Mouse (Mus musculus) left cerebral cortex, adult 2 months (tissue): ENCODE data around the gene Cpox. TPM values are rescaled to one million over a fixed set of nuclear protein-coding genes. Genes with fewer than 3 reads are reported as not detected.

Experiments used
- DNase-seq, 2 experiments: peaks; one replicate each; pipeline ENCODE4 v3.0.0; 2021 to 2022; ENCODE audit warnings: low spot score in 2 of 2, mixed read lengths in 1 of 2; ENCODE audit errors: extremely low spot score in 1 of 2
- H3K27ac ChIP-seq: fragments of 200-600 bp; 2 replicates; pipeline ENCODE4 v1.8.1; 2022
- H3K4me3 ChIP-seq: fragments of 200-600 bp; 2 replicates; pipeline ENCODE4 v1.8.1; 2022
- CTCF ChIP-seq: fragments of 200-600 bp; IDR thresholded peaks from 2 replicates; pipeline ENCODE4 v1.8.1; 2022; ENCODE audit warnings: antibody characterized with exemption, mild to moderate bottlenecking, moderate library complexity
- intact Hi-C: fragments of 180-260 bp; cut with DNase I; formaldehyde crosslinking; loops from one replicate; pipeline ENCODE4 v1.15.1; 2025
- total RNA-seq, 2 experiments: library from RNA; stranded (reverse); gene quantifications; 2 replicates each; pipeline ENCODE4 v1.2.3; 2021

The Cpox gene
- total RNA-seq, 2 experiments from 2014 or later = 35.5 to 37.5 TPM

GRCm38 (mm10) chr16:58685548-58686537 is 15.8 kb downstream of the Cpox start:
- no peak for DNase-seq
- H3K27ac ChIP-seq = no peak overlapping the region
- intact Hi-C loops = loop anchor here (5.0 kb wide), 1 partner anchor 716 kb away; no protein-coding TSS in a partner anchor
- no peak for TF ChIP-seq CTCF
- no peak overlapping the region for H3K4me3 ChIP-seq

GRCm38 (mm10) chr16:58688534-58688933 is 18.4 kb downstream of the Cpox start:
- Histone ChIP-seq H3K4me3 (no peak overlapping the region), H3K27ac (no peak overlapping the region)
- intact Hi-C loops = loop anchor here (5.0 kb wide), 1 partner anchor 714 kb away; no protein-coding TSS in a partner anchor
- TF ChIP-seq CTCF = no peak
- DNase-seq = no peak

GRCm38 (mm10) chr16:58689555-58690169 is 19.6 kb downstream of the Cpox start:
- intact Hi-C loops = loop anchor here (5.0 kb wide), 1 partner anchor 713 kb away; no protein-coding TSS in a partner anchor
- no peak overlapping the region for H3K4me3 ChIP-seq
- DNase-seq = no peak
- no peak for TF ChIP-seq CTCF
- H3K27ac ChIP-seq = no peak overlapping the region

GRCm38 (mm10) chr16:58690322-58690732 is 20.2 kb downstream of the Cpox start:
- no peak for TF ChIP-seq CTCF
- H3K27ac ChIP-seq = no peak overlapping the region
- no peak for DNase-seq
- H3K4me3 ChIP-seq = no peak overlapping the region
- intact Hi-C loops = no loop called here

GRCm38 (mm10) chr16:58694091-58694490 is 24.0 kb downstream of the Cpox start:
- TF ChIP-seq CTCF = no peak
- Histone ChIP-seq H3K27ac (no peak overlapping the region), H3K4me3 (no peak overlapping the region)
- no peak for DNase-seq
- intact Hi-C loops = no loop called here

- DNase-seq = no peak
- H3K27ac ChIP-seq = no peak overlapping the region
- no peak overlapping the region for H3K4me3 ChIP-seq
- intact Hi-C loops = no loop called here
- TF ChIP-seq CTCF = no peak
Measured at GRCm38 (mm10) chr16:58696796-58697195, 26.7 kb downstream of the Cpox start.

GRCm38 (mm10) chr16:58697261-58697660 is 27.2 kb downstream of the Cpox start:
- H3K27ac ChIP-seq = no peak overlapping the region
- DNase-seq = no peak
- intact Hi-C loops = no loop called here
- H3K4me3 ChIP-seq = no peak overlapping the region
- no peak for TF ChIP-seq CTCF

GRCm38 (mm10) chr16:58700174-58700573 is 30.1 kb downstream of the Cpox start:
- Histone ChIP-seq H3K27ac (no peak overlapping the region), H3K4me3 (no peak overlapping the region)
- intact Hi-C loops = no loop called here
- no peak for TF ChIP-seq CTCF
- DNase-seq = no peak

- no peak for TF ChIP-seq CTCF
- no peak for DNase-seq
- Histone ChIP-seq H3K27ac (no peak overlapping the region), H3K4me3 (no peak overlapping the region)
- intact Hi-C loops = no loop called here
Measured at GRCm38 (mm10) chr16:58700816-58701424, 30.8 kb downstream of the Cpox start.

GRCm38 (mm10) chr16:58701779-58702178 is 31.7 kb downstream of the Cpox start:
- no peak for DNase-seq
- no peak overlapping the region for H3K4me3 ChIP-seq
- no peak overlapping the region for H3K27ac ChIP-seq
- TF ChIP-seq CTCF = no peak
- intact Hi-C loops = no loop called here

GRCm38 (mm10) chr16:58702329-58702932 is 32.3 kb downstream of the Cpox start:
- H3K27ac ChIP-seq = no peak overlapping the region
- TF ChIP-seq CTCF = no peak
- DNase-seq = no peak
- H3K4me3 ChIP-seq = no peak overlapping the region
- intact Hi-C loops = no loop called here
